Mouse (Mus musculus) hindbrain, embryonic 12.5 days (tissue): ENCODE measurements around the gene Lama2. TPM values are rescaled to one million over a fixed set of nuclear protein-coding genes. Genes with fewer than 3 reads are reported as not detected.

Source experiments
- ATAC-seq: fragments of 200-750 bp; cut with Nextera tagmentation; 2 replicates; pipeline ENCODE4 v1.8.0; 2017; ENCODE audit warnings: moderate TSS enrichment; ENCODE audit not compliant: low FRiP score
- H3K27ac ChIP-seq: fragments of 300-500 bp; sonication (generic); 2 replicates; pipeline ENCODE4 v1.5.1; 2016; ENCODE audit warnings: mild to moderate bottlenecking
- H3K27me3 ChIP-seq: fragments of 300-500 bp; sonication (generic); 2 replicates; pipeline ENCODE4 v1.6.1; 2016; ENCODE audit warnings: mild to moderate bottlenecking
- H3K36me3 ChIP-seq: fragments of 300-500 bp; sonication (generic); 2 replicates; pipeline ENCODE4 v1.6.1; 2016; ENCODE audit warnings: mild to moderate bottlenecking
- H3K4me1 ChIP-seq: fragments of 300-500 bp; sonication (generic); 2 replicates; pipeline ENCODE4 v1.6.1; 2016
- H3K4me2 ChIP-seq: fragments of 300-500 bp; sonication (generic); replicated peaks from 2 replicates; pipeline ENCODE4 v1.6.1; 2016; ENCODE audit warnings: mild to moderate bottlenecking
- H3K4me3 ChIP-seq: fragments of 300-500 bp; sonication (generic); 2 replicates; pipeline ENCODE4 v1.5.1; 2016; ENCODE audit warnings: mild to moderate bottlenecking
- H3K9ac ChIP-seq: fragments of 300-500 bp; sonication (generic); 2 replicates; pipeline ENCODE4 v1.6.1; 2016; ENCODE audit warnings: mild to moderate bottlenecking, moderate library complexity
- H3K9me3 ChIP-seq: fragments of 300-500 bp; sonication (generic); replicated peaks from 2 replicates; pipeline ENCODE4 v1.6.1; 2016; ENCODE audit warnings: mild to moderate bottlenecking
- WGBS: fragments of 180-500 bp; shearing (Covaris S2); methylation state at CpG from one replicate; pipeline ENCODE4 v1.1.7; 2016; 5-methylcytosine and 5-hydroxymethylcytosine counted together
- polyA plus RNA-seq: library from polyadenylated mRNA; unstranded; fragments of >200 nt; fragmentation: Nextera tagmentation; extraction: Ambion mirVana; gene quantifications from 2 replicates; pipeline ENCODE4 v1.2.1, GENCODE M21; 2016

Lama2 gene
- polyA plus RNA-seq, 1 experiment from 2014 or later = 13.5 TPM

- Histone ChIP-seq H3K9ac (no peak overlapping the region), H3K4me3 (no peak overlapping the region), H3K27me3 (no peaks in the 10 kb centered on the region), H3K36me3 (no peaks in the 10 kb centered on the region), H3K4me1 (no peaks in the 10 kb centered on the region), H3K4me2 (no peak overlapping the region), H3K9me3 (no peaks in the 10 kb centered on the region), H3K27ac (no peak overlapping the region)
- WGBS = 91% methylated on average over 1 of the region's 1 CpGs
- ATAC-seq = no peak
Observed at GRCm38 (mm10) chr10:27135768-27136167, 483.8 kb downstream of the Lama2 start.

GRCm38 (mm10) chr10:27133135-27133534 is 486.4 kb downstream of the Lama2 start:
- 4% methylated on average over 1 of the region's 1 CpGs for WGBS
- H3K4me1 ChIP-seq = no peaks in the 10 kb centered on the region
- H3K4me3 ChIP-seq = no peak overlapping the region
- peak; percentile 78 for ATAC-seq
- no peak overlapping the region for H3K9ac ChIP-seq
- no peaks in the 10 kb centered on the region for H3K36me3 ChIP-seq
- no peaks in the 10 kb centered on the region for H3K27me3 ChIP-seq
- H3K4me2 ChIP-seq = no peak overlapping the region
- no peak overlapping the region for H3K27ac ChIP-seq
- H3K9me3 ChIP-seq = no peaks in the 10 kb centered on the region

- no peaks in the 10 kb centered on the region for H3K27me3 ChIP-seq
- no peak overlapping the region for H3K4me2 ChIP-seq
- 79% methylated on average over 2 of the region's 2 CpGs for WGBS
- H3K9ac ChIP-seq = no peak overlapping the region
- no peaks in the 10 kb centered on the region for H3K36me3 ChIP-seq
- H3K9me3 ChIP-seq = no peaks in the 10 kb centered on the region
- no peak for ATAC-seq
- H3K27ac ChIP-seq = no peak overlapping the region
- H3K4me1 ChIP-seq = no peaks in the 10 kb centered on the region
- no peak overlapping the region for H3K4me3 ChIP-seq
Observed at GRCm38 (mm10) chr10:27127454-27127853, 492.1 kb downstream of the Lama2 start.

- Histone ChIP-seq H3K4me3 (no peak overlapping the region), H3K36me3 (no peaks in the 10 kb centered on the region), H3K4me1 (no peaks in the 10 kb centered on the region), H3K9ac (no peak overlapping the region), H3K9me3 (no peaks in the 10 kb centered on the region), H3K27ac (no peak overlapping the region), H3K27me3 (no peaks in the 10 kb centered on the region), H3K4me2 (no peak overlapping the region)
- ATAC-seq = no peak
- 89% methylated on average over 5 of the region's 5 CpGs for WGBS
Observed at GRCm38 (mm10) chr10:27123763-27124162, 495.8 kb downstream of the Lama2 start.

- Histone ChIP-seq H3K27me3 (no peaks in the 10 kb centered on the region), H3K36me3 (no peaks in the 10 kb centered on the region), H3K9me3 (no peaks in the 10 kb centered on the region), H3K4me2 (no peak overlapping the region), H3K4me1 (no peaks in the 10 kb centered on the region), H3K9ac (no peak overlapping the region), H3K4me3 (no peak overlapping the region), H3K27ac (no peak overlapping the region)
- 88% methylated on average over 3 of the region's 3 CpGs for WGBS
- no peak for ATAC-seq
Observed at GRCm38 (mm10) chr10:27117815-27118214, 501.7 kb downstream of the Lama2 start.

- no peak for ATAC-seq
- H3K4me3 ChIP-seq = no peak overlapping the region
- H3K27me3 ChIP-seq = no peaks in the 10 kb centered on the region
- no peak overlapping the region for H3K4me2 ChIP-seq
- H3K9me3 ChIP-seq = no peaks in the 10 kb centered on the region
- H3K9ac ChIP-seq = no peak overlapping the region
- H3K4me1 ChIP-seq = no peaks in the 10 kb centered on the region
- 90% methylated on average over 2 of the region's 2 CpGs for WGBS
- H3K27ac ChIP-seq = no peak overlapping the region
- H3K36me3 ChIP-seq = no peaks in the 10 kb centered on the region
Observed at GRCm38 (mm10) chr10:27116938-27117647, 502.5 kb downstream of the Lama2 start.

- no peak overlapping the region for H3K4me2 ChIP-seq
- H3K9ac ChIP-seq = no peak overlapping the region
Observed at GRCm38 (mm10) chr10:27114131-27114530, 505.4 kb downstream of the Lama2 start.

GRCm38 (mm10) chr10:27103811-27104210 is 515.7 kb downstream of the Lama2 start:
- Histone ChIP-seq H3K4me2 (no peak overlapping the region), H3K36me3 (no peaks in the 10 kb centered on the region), H3K9me3 (no peaks in the 10 kb centered on the region), H3K27me3 (no peaks in the 10 kb centered on the region), H3K4me1 (no peaks in the 10 kb centered on the region), H3K27ac (no peak overlapping the region), H3K9ac (no peak overlapping the region), H3K4me3 (no peak overlapping the region)
- no peak for ATAC-seq
- WGBS = 84% methylated on average over 5 of the region's 5 CpGs

More at GRCm38 (mm10) chr10:27114131-27114530, 505.4 kb downstream of the Lama2 start:
- ATAC-seq = no peak
- no peaks in the 10 kb centered on the region for H3K27me3 ChIP-seq
- H3K4me1 ChIP-seq = no peaks in the 10 kb centered on the region
- H3K9me3 ChIP-seq = no peaks in the 10 kb centered on the region
- no peaks in the 10 kb centered on the region for H3K36me3 ChIP-seq
- H3K4me3 ChIP-seq = no peak overlapping the region
- 95% methylated on average over 3 of the region's 3 CpGs for WGBS
- H3K27ac ChIP-seq = no peak overlapping the region

GRCm38 (mm10) chr10:27101800-27102353 is 517.7 kb downstream of the Lama2 start:
- Histone ChIP-seq H3K9me3 (no peaks in the 10 kb centered on the region), H3K27me3 (no peaks in the 10 kb centered on the region), H3K4me3 (no peak overlapping the region), H3K36me3 (no peaks in the 10 kb centered on the region), H3K27ac (no peak overlapping the region), H3K4me1 (no peaks in the 10 kb centered on the region), H3K9ac (no peak overlapping the region), H3K4me2 (no peak overlapping the region)
- ATAC-seq = no peak
- WGBS = 90% methylated on average over 3 of the region's 3 CpGs

GRCm38 (mm10) chr10:27077113-27077512 is 542.4 kb downstream of the Lama2 start:
- Histone ChIP-seq H3K9ac (no peak overlapping the region), H3K4me1 (no peaks in the 10 kb centered on the region), H3K27ac (no peak overlapping the region), H3K9me3 (no peaks in the 10 kb centered on the region), H3K27me3 (no peaks in the 10 kb centered on the region), H3K4me3 (no peak overlapping the region), H3K4me2 (no peak overlapping the region), H3K36me3 (no peaks in the 10 kb centered on the region)
- 84% methylated on average over 2 of the region's 2 CpGs for WGBS
- ATAC-seq = no peak

GRCm38 (mm10) chr10:27068794-27069435 is 550.6 kb downstream of the Lama2 start:
- Histone ChIP-seq H3K36me3 (no peaks in the 10 kb centered on the region), H3K4me2 (no peak overlapping the region), H3K4me3 (no peak overlapping the region), H3K4me1 (no peaks in the 10 kb centered on the region), H3K27me3 (no peaks in the 10 kb centered on the region), H3K9ac (no peak overlapping the region), H3K9me3 (no peaks in the 10 kb centered on the region), H3K27ac (no peak overlapping the region)
- WGBS = 87% methylated on average over 2 of the region's 2 CpGs
- no peak for ATAC-seq

- no peaks in the 10 kb centered on the region for H3K27me3 ChIP-seq
- H3K27ac ChIP-seq = no peak overlapping the region
- no peak overlapping the region for H3K4me2 ChIP-seq
- H3K4me1 ChIP-seq = no peaks in the 10 kb centered on the region
- no peak overlapping the region for H3K9ac ChIP-seq
- 65% methylated on average over 4 of the region's 4 CpGs for WGBS
- no peak overlapping the region for H3K4me3 ChIP-seq
- no peaks in the 10 kb centered on the region for H3K9me3 ChIP-seq
- H3K36me3 ChIP-seq = no peaks in the 10 kb centered on the region
- no peak for ATAC-seq
Observed at GRCm38 (mm10) chr10:27063671-27064070, 555.9 kb downstream of the Lama2 start.

GRCm38 (mm10) chr10:27054488-27054887 is 565.1 kb downstream of the Lama2 start:
- Histone ChIP-seq H3K4me3 (no peak overlapping the region), H3K9me3 (no peaks in the 10 kb centered on the region), H3K27me3 (no peaks in the 10 kb centered on the region), H3K4me2 (no peak overlapping the region), H3K9ac (no peak overlapping the region), H3K36me3 (no peaks in the 10 kb centered on the region), H3K4me1 (peaks cover 4% of the 10 kb centered on the region), H3K27ac (no peak overlapping the region)
- WGBS = 51% methylated on average over 4 of the region's 4 CpGs
- ATAC-seq = no peak
